Mouse (Mus musculus): ENCODE results near the gene Sh3gl3.

Sh3gl3 gene

GRCm38 (mm10) chr7:82173540-82173939 lies at the start of gene Sh3gl3:
Gene Sh3gl3, plus strand, starts transcription at chr7:82173840.
- in situ Hi-C loops (cut with MboI, MseI): loop anchor here in 1 of 2 experiments (5.0 kb wide), 1 partner anchor 69 kb away; no protein-coding TSS in a partner anchor

DNA sequence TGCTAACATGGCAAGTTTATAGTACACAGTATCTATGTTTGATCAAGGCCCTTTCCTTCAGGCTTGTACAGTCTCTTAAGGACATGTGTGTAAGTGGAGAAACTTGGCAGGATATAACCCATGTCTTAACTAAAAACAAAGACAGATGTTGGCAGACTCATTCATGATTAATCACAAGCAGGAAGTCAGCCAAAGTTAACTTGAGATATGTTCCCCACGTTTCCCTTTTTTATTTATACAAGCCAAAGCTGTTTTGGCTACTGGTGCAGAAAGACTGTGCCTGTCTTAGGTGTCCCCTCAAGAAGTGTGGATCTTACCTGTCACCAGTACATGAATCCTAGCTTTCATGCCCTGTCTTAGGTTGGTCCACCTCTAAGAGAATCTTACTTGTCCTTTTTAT lies 35.4 kb upstream of the Sh3gl3 start:
- in situ Hi-C loops (cut with MboI, MseI): no loop called here

DNA sequence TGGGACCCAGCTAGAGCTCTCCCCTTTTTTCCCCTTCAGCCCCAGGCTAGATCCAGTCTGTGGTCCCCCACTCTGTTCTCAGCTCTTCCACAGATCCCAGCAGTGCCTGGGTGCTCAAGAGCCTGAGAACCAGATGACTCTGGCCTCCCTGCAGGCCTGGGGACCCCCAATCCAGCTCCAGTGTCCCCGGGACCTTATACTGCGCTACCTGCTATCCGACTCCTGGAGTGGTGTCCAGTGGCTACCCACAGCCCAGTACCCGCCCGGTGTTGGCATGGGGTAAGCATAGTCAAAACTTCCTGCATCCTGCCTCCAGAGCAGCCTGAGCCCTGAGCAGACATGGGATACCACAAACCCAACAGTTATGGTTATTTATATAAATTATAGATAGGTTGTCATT lies 26.5 kb upstream of the Sh3gl3 start:
- in situ Hi-C loops (cut with MboI, MseI): no loop called here

DNA sequence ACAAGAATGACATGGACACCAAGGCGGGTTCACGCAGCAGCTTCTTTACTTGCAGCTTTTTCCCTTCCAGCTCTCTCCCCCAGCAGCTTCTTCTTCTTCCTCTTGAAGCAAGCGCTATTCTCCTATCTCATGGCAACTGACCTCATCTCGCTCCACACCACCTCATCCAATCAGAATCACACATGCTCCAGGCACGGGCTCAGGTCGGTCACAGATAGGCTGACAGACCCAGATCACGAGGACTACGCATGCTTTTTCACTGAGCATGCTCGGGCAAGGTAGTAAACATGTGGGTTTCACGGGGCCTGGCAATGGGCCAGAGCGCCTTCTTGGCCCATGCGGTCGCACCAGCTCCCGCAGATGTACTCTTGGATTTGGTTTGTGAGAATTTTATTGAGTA lies 9.0 kb upstream of the Sh3gl3 start:
- in situ Hi-C loops (cut with MboI, MseI): no loop called here

- in situ Hi-C loops (cut with MboI, MseI): loop anchor here in 1 of 2 experiments (5.0 kb wide), 1 partner anchor 68 kb away; no protein-coding TSS in a partner anchor
Measured at GRCm38 (mm10) chr7:82174571-82175326, 1.1 kb downstream of the Sh3gl3 start.

- in situ Hi-C loops (cut with MboI, MseI): no loop called here
Measured at GRCm38 (mm10) chr7:82175327-82175721, 1.7 kb downstream of the Sh3gl3 start.

- in situ Hi-C loops (cut with MboI, MseI): no loop called here
Measured at GRCm38 (mm10) chr7:82176192-82176591, 2.6 kb downstream of the Sh3gl3 start.

- in situ Hi-C loops (cut with MboI, MseI): no loop called here
Measured at GRCm38 (mm10) chr7:82177336-82177735, 3.7 kb downstream of the Sh3gl3 start.

GRCm38 (mm10) chr7:82180919-82181318 lies 7.3 kb downstream of the Sh3gl3 start:
- in situ Hi-C loops (cut with MboI, MseI): no loop called here

DNA sequence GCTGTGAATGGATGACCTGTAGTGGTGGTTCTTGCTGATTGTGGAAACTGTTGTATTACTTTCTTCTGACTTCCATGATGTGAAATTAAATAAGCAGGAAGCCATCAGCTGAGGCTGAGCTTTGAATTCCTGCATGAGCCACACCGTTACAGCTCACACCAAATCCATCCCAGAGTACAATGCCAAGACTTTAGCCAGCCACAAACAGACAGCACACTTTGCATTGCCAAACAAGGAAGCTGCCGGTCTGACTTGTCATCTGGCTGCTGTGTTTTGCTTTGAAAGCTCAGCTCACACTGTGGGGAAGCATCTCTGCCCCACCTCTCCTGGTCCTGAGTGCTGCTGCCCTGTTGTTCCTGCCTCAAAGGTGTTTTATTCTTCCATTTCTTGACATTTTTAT lies 9.1 kb downstream of the Sh3gl3 start:
- in situ Hi-C loops (cut with MboI, MseI): no loop called here

DNA sequence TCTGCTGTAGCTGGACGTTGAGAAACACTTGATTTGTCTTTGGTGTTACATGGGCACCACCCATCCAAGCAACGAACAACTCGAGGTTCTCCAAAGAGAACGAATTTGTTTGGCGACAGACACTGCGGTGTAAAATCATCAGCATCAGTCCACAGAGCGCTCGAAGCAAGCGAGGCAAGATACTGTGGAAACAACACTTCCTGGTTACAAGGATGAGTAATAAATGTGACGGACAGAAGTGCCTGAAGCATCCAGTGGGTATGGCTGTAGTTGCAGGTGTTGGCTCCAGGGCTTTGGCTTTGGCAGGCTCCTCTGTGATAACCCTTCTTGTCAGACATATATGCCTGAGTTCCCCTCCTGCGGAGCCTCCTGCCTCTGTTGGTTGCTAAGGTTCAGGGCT lies 18.0 kb downstream of the Sh3gl3 start:
- in situ Hi-C loops (cut with MboI, MseI): loop anchor here in 1 of 2 experiments (10.0 kb wide), 1 partner anchor 527 kb away; no protein-coding TSS in a partner anchor

DNA sequence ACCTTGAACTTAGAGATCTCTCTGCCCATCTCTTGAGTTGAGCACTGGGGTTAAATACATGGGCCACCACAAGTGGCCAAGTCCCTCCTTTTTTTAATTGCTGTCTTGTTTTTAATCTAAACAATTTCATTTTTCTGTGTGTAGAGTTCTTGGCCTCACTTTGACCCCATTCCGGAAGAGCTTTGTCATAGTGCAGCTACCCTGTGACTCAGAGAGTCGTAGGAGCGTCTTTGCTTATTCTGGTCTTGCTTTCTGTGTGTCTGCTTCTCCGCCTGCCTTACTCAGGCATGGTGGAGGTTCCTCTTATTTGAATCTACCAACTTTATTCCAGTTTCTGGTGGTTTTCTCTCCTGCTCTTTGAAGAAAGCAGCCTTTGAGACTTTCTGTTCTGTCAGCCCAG lies 18.9 kb downstream of the Sh3gl3 start:
- in situ Hi-C loops (cut with MboI, MseI): loop anchor here in 1 of 2 experiments (10.0 kb wide), 1 partner anchor 528 kb away; no protein-coding TSS in a partner anchor

DNA sequence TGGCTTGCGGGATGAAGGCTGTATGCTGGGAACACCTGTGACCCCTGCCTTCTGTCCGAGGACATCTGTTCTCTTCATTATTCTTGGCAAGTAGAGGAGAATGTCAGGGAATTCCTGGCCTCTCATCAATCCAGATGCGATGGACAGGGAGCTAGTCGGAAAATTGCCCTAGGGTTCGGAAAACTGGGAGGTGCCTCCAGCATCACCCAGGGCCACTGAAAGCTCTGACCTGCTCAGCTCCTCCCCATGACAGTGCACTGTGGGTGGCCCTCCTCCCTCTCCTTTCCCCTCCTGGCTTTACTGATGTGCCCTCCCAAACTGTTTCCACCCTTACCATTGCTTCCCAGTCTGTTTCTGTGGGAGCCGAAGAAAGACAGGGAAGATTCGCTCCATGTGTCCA lies 29.5 kb downstream of the Sh3gl3 start:
- in situ Hi-C loops (cut with MboI, MseI): loop anchor here in 1 of 2 experiments (10.0 kb wide), 1 partner anchor 1922 kb away; no protein-coding TSS in a partner anchor

DNA sequence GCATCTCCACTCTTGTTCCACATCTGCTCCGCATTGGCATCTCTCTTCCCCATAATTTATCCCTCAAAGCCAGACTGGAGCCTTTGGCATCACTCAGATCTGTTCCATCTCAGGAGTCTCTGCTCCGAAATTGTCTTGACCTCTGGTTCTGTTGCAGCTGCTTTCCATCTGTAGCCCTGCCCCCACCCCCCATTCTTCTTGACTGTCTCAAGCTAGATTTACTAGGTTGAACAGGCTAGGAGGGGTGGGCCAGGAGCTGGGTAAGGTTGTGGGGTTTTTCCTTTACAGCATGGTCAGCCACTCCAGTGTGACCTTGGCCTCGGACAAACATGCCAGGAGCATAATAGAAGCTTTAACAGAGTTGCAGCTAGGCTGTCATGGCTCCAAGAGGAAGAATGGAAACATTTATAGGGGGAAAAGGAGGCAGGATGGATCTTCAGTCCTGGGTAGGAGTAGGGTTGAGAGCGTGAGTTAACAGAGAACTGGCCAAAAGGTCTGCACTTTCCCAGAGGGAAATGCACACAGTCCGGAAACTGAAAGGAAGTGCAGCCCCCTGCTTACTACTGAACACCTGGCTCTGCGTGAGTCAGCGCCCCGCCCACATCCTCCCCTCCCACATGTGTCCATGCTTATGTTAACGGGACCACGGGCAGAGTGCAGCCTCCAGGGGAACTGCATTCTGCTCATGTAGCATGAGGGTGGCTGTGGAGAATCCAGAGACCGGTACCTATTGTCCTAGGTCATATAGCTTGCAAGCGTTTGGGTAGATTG lies 30.6 kb downstream of the Sh3gl3 start:
- in situ Hi-C loops (cut with MboI, MseI): loop anchor here in 1 of 2 experiments (10.0 kb wide), 1 partner anchor 1921 kb away; no protein-coding TSS in a partner anchor

GRCm38 (mm10) chr7:82204975-82205374 lies 31.3 kb downstream of the Sh3gl3 start:
- in situ Hi-C loops (cut with MboI, MseI): loop anchor here in 1 of 2 experiments (5.0 to 10.0 kb wide), 2 partner anchors 37 to 1920 kb away; no protein-coding TSS in a partner anchor

- in situ Hi-C loops (cut with MboI, MseI): loop anchor here in 1 of 2 experiments (5.0 to 10.0 kb wide), 2 partner anchors 36 to 1918 kb away; no protein-coding TSS in a partner anchor
Measured at GRCm38 (mm10) chr7:82206787-82207186, 33.1 kb downstream of the Sh3gl3 start.

DNA sequence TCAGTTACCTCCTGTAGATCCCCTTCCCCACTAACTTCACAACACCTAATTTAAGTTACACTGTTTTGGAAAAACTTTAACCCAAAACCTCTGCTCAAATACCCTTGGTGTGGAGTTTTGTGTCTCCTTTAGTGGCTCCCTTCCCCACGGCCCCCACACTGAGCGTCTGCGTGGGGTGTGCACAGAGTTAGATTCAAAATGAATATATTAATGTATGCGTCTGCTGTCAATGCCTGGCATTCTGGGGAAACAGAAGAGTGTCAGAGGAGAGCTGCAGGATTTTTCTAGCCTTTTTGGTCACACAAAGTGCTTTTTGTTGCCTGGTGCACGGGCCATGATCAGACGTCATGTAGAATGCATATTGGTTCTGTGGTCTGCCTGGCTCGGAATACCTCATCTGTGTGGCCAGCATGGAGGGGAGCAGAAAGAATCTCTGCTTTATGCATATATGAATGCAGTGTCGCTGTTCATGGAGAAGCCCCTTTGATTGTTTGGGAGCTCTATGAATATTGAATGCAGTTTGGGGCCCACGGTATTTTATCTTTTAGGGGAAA lies 47.8 kb downstream of the Sh3gl3 start:
- in situ Hi-C loops (cut with MboI, MseI): no loop called here

DNA sequence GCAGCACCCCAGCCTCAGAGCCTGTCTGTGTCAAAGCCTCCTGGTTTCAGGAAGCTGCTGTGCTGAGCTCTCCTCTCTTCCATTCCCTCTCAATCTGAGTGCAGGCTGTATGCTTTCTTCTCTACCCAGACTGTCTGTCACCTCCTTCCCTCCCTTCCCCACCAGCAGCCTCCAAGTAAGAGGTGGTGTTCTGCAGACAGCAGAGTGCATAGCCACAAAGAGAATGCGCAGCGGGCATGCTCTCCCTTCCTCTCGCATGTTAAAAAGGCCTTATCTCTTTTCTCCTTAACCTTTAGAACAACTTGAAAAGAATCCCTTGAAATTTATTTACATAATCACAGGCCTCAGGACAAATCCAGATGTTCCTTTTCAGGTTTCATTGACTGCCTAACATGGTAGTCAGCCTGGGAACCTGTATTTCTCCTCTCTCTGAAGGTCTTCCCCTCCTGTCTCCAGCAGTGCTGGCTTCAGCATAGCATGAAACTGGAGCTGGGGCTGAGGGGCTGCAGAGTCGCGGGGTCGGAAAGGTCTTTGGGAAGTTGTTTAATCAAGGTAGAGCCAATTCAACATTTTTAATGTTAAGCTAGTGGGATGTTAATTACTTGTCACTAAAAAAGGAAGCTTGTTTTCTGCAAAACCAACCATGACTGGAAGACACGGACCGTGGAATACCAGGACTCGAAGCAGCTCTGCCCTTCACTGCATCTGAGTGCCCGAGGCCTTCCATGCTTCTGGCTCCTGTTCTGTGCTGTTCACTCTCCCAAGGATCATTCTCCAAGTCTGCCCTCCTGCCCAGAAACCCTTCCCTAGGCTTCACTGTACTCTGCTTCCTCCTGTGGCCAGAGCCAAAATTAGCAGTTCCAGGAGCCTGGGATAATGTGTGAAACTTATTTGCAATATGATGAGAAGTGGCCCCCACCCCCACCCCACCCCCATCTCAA lies 50.5 kb downstream of the Sh3gl3 start:
- in situ Hi-C loops (cut with MboI, MseI): no loop called here

DNA sequence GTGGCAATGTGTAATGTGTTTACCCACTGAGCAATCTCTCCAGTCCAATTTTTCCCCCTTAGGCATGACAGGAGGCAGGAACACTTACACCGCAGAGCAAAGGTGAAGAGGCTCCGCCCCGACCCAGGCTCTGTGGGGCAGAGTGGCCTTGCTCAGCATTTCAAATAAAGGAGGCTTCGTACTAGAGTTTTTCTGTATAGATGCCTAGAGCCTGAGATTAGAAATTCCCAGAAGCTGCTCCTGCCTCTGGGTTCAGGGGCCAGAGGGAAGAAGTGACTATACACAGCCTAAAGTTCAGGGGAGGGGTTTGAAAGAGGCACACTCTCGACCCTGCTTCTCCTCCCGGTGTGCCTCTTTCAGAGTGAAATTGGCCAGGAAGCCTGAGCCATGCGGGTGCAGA lies 59.6 kb downstream of the Sh3gl3 start:
- in situ Hi-C loops (cut with MboI, MseI): no loop called here

- in situ Hi-C loops (cut with MboI, MseI): no loop called here
Measured at GRCm38 (mm10) chr7:82234010-82234897, 60.6 kb downstream of the Sh3gl3 start.
